Mouse (Mus musculus): Measurements from ENCODE around the gene Serpinb7. TPM values are rescaled to one million over a fixed set of nuclear protein-coding genes. Genes with fewer than 3 reads are reported as not detected.

Gene Serpinb7
- polyA plus RNA-seq (2012; ENCODE audit: low replicate concordance), result 0.10 TPM in 1 of 2 replicates, not detected in the other

GRCm38 (mm10) chr1:107399355-107399754, at the start of gene Serpinb7:
Gene Serpinb7 (plus strand): TSS chr1:107399655.

GRCm38 (mm10) chr1:107360898-107361297, 38.6 kb upstream of the Serpinb7 start, which contains the start of gene Serpinb11:
Gene Serpinb11 (plus strand): TSS chr1:107361198.

Other genes with a start within 250 kb of the Serpinb7 start
- not detected in 2 replicates for gene Serpinb3b, start 121.3 kb upstream of the Serpinb7 start, polyA plus RNA-seq (2012; ENCODE audit: low replicate concordance)
- gene Serpinb3c, start 121.3 kb upstream of the Serpinb7 start, polyA plus RNA-seq (2012; ENCODE audit: low replicate concordance), result not detected in 2 replicates
- not detected in 2 replicates for gene Serpinb11, start 38.5 kb upstream of the Serpinb7 start, polyA plus RNA-seq (2012; ENCODE audit: low replicate concordance)
- 0.09 and 0.62 TPM in 2 replicates for gene Serpinb2, start 111.8 kb downstream of the Serpinb7 start, polyA plus RNA-seq (2012; ENCODE audit: low replicate concordance)
- gene Serpinb8, start 190.4 kb downstream of the Serpinb7 start, polyA plus RNA-seq (2012; ENCODE audit: low replicate concordance), result 0.11 TPM in 1 of 2 replicates, not detected in the other

Measured in hematopoietic multipotent progenitor cell, adult 10-12 weeks (in vitro differentiated cells).